Mouse (Mus musculus) ovary, postnatal 10 days (tissue): ENCODE measurements around the gene Slc9a8.

Source experiments
- DNase-seq: peaks from one replicate; pipeline ENCODE4 v3.0.0; 2022; ENCODE audit warnings: low spot score

The Slc9a8 gene

GRCm38 (mm10) chr2:167483827-167484410, 62.4 kb downstream of the Slc9a8 start:
- no peak for DNase-seq

- DNase-seq: no peak
These were observed 63.4 kb downstream of the Slc9a8 start for GRCm38 (mm10) chr2:167484932-167485331.

GRCm38 (mm10) chr2:167485501-167486377, 64.2 kb downstream of the Slc9a8 start:
- DNase-seq: no peak

DNA sequence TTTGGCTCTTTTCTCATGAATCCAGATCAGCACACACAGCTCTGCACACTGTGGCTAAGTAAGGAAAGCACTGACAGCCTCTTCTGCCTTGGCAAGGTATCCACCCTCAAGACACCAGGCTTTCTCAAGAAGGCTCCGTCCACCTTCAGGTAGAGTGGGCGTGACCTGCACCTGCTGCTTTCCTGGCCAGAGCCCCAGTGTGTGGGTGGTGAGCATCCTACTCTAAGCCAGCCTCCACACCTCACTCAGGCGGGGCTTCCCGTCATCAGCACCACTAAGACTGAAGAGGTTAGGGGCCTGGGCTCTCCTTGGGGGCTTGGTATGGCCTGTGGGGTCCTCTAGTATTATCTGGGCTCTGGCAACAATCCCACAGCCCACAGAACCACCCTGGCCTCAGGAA, 65.1 kb downstream of the Slc9a8 start:
- no peak for DNase-seq

- DNase-seq: no peak
These were observed 66.0 kb downstream of the Slc9a8 start for GRCm38 (mm10) chr2:167487551-167487950.

DNA sequence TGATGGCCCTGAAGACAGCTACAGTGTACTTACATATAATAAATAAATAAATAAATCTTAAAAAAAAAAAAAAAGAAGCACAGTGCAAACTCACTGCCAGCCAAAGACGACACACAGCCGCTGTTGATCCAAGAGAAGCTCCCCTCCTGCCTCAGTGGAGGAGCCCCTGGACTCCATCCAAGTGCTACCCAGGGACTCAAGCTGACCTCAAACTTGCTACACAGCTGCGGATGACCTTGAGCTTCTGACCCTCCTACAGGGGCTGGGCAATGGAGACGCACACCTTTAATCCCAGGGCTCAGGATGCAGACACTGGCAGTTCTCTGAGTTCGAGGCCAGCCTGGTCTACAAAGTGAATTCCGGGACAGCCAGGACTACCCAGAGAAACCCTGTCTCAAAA, 66.5 kb downstream of the Slc9a8 start:
- no peak for DNase-seq

DNA sequence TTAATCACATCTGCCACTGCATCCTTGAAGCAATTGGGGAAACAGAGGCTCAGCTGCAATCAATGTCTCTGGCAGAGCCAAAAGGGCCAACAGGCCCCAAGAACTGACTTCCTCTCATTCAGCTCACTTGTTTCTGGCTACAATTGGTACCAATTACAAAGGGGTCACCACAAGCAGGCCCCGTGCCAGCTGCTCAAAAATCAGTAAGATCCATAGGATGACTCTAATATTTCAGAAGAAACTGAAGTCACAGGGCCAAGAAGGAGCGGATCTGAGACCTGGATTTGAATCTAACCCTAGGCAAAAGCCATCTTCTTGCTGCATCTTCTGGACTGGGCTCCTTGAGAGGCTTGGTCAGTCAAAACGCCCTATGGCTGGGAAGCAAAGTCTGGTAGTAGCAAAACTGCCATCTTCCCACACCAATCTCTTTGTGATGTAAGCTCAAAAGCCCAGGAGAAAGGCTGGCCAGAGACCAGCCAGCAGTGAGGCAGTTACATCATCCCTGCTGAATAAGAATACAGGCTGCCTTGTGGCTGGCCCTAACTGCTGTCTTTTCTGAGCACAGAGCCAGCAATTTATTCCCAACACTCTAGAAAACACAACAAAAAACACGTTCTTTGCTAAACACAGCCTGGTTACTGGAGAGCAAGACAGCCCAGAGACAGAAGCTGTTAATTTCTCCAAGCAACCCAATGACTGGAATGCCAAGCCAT, 69.5 kb downstream of the Slc9a8 start:
- DNase-seq: no peak

DNA sequence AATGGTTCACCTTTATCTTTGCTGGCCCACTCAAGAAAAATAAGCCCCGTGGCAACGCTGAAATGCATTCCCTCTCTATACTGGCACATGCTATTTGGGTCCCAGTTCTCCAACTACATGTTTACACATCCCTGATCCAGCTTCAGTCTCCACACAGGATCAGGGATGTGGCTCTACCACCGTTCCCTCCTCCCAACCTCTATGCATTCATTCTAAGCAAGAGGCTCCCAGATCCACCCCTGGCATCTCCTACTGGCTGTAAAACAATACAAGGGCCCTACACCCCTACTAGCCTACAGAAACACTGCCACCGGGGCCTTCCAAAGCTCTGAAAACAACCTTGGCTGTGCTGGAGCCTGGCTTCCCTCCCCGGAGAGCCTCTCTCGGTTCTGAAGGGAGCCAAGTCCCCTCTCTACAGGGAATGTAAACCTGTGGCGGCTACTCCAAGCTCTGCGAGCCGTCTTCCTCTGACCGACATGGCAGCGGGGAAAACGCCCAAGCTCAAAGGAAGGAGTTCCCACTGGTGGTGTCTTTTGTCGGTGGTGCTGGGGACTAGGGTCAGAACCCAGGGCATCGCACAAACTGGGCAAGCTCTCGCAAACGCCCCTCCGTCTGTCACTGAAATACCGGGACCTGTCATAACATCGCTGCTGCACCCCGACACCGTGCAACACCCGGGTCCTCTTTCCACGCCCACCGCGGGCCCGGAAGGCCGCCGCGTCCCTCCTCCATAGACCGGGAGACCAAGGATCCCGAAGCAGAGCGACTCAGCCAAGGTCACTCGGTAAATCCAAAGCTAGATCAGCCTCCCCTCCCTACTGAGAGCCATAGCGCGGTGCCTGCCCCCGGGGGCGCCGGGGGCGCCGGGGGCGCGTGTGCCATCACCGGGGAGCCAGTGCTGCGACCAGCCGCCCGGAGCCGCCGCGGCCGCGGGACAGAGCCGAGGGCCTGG, 70.5 kb downstream of the Slc9a8 start, which contains the start of gene Rnf114:
TSS of gene Rnf114 (plus strand) at position 889 of the 952 bp plus-strand sequence.
- DNase-seq: no peak

GRCm38 (mm10) chr2:167492713-167493636, 71.5 kb downstream of the Slc9a8 start, which contains the start of gene Spata2:
Gene Spata2, minus strand, starts transcription at chr2:167492887.
- peak; percentile 91 for DNase-seq

- DNase-seq: no peak
These were observed 74.9 kb downstream of the Slc9a8 start for GRCm38 (mm10) chr2:167496437-167496836.

DNA sequence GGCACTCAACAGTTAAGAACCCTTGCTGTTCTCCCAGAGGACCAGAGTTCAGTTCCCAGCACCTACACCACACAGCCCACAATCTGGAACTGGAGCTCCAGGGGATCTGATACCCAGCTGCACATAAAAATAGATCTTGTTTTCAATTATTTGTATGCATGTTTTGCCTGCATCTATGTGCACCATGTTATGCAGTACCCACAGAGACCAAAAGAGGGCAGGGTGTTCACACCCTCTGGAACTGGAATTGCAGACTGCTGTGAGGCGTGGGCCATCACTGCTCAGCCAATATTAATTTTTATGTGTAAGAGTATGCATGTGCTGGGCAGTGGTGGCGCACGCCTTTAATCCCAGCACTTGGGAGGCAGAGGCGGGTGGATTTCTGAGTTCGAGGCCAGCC, 75.8 kb downstream of the Slc9a8 start:
- no peak for DNase-seq

- DNase-seq: no peak
These were observed 81.2 kb downstream of the Slc9a8 start for GRCm38 (mm10) chr2:167502554-167503252.

- peak; percentile 89 for DNase-seq
These were observed 81.9 kb downstream of the Slc9a8 start for GRCm38 (mm10) chr2:167503253-167503895.

GRCm38 (mm10) chr2:167503896-167504349, 82.4 kb downstream of the Slc9a8 start:
- no peak for DNase-seq

DNA sequence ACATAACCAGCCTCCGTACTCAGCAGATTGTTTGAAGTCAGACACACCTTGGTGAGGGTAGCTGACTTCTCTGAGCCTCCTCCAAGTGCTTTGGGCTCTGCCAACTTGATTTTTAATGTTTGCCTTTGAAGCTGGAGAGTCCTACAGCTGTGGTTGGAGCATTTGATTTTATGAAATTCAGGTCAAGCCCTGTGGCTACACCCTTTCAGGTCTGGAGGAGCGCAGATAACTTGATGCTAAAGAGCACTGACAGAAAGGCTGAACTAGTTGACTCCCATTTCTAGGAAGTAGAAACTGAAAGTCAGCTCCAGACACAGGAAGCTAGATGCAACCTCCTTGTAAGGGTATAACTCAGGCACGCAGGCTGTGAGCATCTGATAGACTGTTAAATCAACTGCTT, 83.6 kb downstream of the Slc9a8 start:
- DNase-seq: no peak

DNA sequence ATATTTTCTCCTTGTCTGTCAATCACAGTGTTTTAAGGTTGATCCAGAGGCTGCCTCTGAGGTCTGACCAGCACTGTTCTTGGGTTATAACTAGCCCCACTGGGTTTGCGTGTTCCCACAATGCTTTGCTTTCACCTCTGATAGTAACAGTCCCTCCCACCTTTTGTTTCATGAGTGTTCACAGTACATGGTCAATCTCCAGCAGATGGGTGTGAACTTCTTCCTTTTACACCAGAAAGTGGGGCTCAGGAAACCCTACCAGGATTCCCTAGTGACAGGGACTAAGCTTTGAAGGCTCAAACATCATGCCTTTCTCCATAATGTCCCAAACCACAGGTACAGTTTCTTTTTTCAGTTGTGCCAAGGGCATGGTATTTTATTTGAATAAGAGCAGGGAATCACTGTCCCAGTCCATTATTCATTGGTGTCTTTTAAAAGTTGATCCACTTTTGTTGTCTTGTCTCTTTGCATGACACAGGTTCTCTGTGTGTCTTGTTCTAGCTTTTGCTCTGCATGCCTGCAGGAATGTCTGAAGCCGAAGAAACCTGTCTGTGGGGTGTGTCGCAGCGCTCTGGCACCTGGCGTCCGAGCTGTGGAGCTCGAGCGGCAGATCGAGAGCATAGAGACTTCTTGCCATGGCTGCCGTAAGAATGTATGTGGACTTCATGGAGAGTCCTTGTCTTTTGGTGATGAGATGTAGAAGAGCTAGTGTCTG, 85.2 kb downstream of the Slc9a8 start:
- DNase-seq: no peak

DNA sequence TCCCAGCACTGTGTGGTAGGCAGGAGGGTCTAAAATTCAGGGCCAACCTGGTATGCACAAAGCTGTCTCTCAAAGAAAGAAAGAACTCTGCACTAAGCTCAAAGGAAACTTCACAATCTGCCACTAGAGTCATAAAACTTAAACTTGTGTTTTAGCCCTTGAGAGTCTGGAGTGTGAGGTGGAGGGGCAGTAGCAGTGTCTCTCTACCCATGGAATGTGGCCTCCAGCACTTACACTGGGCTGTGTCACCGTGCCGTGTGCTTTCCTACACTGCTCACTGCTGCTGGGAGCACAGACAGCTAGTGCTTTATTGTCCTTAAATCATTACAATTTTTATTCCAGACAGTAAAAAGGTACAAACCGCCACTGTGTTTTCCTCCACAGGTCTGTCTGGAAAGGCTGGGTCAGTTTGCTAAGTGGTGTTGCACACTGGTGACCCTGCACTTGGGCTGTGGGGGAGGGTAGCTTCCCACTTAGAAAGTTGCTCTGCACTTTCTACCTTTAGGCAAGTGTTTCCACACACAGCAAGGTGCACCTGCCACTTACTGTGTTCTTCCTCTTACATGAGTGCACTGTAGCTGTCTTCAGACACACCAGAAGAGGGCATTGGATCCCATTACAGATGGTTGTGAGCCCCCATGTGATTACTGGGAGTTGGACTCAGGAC, 86.3 kb downstream of the Slc9a8 start:
- DNase-seq: no peak

DNA sequence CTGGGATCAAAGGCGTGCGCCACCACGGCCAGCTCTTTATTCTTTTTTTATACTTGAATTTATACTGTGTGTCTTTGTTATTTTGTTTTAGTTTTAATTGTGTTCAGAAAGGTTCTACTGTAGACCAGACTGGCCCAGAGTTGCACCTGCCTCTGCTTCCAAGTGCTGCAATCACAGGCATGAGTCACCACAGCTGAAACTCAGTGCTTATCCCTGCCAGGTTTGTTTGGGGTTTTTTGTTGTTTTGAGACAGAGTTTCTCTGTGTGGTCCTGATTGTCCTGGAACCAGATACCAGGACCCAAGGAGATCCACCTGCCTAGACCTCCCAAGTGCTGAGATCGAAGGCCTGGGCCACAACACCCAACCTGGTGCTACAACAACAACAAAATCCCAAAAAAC, 87.1 kb downstream of the Slc9a8 start:
- no peak for DNase-seq
